Mouse (Mus musculus) lung, postnatal 14 days (tissue): Measurements from ENCODE around the gene Vmn1r143.
"Not testable (repeated sequence)": the region's sequence is repeated elsewhere in the genome, so short reads cannot be mapped to it uniquely, and the experiment has no call there.

ENCODE experiments used
- DNase-seq: peaks from one replicate; pipeline ENCODE4 v3.0.0; 2021

The Vmn1r143 gene

DNA sequence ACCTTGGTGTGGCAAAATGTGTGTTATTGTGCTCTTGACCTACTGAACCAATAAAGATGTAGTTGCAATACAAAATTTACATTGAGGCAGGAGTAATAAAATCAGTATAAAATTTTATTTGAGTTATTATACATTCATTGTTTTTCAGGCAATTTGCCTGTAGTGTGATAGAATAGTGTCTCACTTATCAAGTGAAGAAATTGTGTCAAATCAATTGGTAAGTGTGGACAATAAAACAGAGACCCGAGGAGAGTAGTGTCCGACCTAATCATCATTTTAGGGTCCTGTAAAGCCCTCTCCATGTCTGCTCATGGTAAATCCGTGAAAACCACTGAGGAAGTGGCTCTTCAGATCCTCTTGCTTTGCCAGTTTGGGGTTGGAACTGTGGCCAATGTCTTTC is at the start of gene Vmn1r143:
Vmn1r143 (plus strand) TSS at position 301 of the 400 bp plus-strand sequence.
- not testable (repeated sequence) for DNase-seq

DNA sequence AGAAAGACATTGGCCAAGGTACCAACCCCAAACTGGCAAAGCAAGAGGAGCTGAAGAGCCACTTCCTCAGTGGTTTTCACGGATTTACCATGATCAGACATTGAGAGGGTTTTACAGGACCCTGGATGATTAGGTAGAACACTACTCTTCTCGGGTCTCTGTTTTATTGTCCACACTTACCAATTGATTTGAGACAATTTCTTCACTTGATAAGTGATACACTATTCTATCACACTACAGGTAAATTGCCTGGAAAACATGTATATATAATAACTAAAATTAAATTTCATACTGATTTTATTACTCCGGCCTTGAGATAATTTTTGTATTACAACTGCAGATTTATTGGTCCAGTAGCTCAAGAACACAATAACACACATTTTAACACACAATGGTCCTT is 25.2 kb upstream of the Vmn1r143 start, which contains the start of gene Vmn1r142:
Vmn1r142 (minus strand) TSS at position 101 of the 400 bp plus-strand sequence.
- DNase-seq = not testable (repeated sequence)

DNA sequence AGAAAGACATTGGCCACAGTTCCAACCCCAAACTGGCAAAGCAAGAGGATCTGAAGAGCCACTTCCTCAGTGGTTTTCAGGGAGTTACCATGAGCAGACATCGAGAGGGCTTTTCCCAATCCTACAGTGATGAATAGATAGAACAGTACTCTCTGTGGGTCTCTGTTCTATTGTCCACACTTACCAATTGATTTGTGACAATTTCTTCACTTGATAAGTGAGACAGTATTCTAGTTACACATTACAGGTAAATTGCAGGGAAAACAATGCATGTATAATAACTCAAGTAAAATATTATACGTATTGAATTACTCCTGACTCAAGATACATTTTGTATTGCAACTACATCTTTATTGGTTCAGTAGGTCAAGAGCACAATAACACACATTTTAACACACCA is 12.0 kb downstream of the Vmn1r143 start, which contains the start of gene Gm8653:
Gm8653 (minus strand) TSS at position 101 of the 400 bp plus-strand sequence.
- DNase-seq = not testable (repeated sequence)

DNA sequence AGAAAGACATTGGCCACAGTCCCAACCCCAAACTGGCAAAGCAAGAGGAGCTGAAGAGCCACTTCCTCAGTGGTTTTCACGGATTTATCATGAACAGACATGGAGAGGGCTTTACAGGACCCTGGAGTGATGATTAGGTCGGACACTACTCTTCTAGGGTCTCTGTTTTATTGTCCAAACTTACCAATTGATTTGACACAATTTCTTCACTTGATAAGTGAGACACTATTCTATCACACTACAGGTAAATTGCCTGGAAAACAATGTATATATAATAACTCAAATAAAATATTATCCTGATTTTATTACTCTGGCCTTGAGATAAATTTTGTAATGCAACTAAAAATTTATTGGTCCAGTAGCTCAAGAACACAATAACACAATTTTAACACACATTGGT is 40.2 kb downstream of the Vmn1r143 start, which contains the start of gene Gm8453:
Gm8453 (minus strand) TSS at position 101 of the 400 bp plus-strand sequence.
- not testable (repeated sequence) for DNase-seq
